Mouse (Mus musculus) c-Kit-positive CD71-negative TER-119-negative erythroid progenitor cells, embryonic 14.5 days (primary cell): ENCODE data around the gene Cyp2d34.

ENCODE experiments used
- DNase-seq: peaks from one replicate; pipeline ENCODE4 v3.0.0-alpha.2; 2013; ENCODE audit warnings: low read depth

Cyp2d34 gene

DNA sequence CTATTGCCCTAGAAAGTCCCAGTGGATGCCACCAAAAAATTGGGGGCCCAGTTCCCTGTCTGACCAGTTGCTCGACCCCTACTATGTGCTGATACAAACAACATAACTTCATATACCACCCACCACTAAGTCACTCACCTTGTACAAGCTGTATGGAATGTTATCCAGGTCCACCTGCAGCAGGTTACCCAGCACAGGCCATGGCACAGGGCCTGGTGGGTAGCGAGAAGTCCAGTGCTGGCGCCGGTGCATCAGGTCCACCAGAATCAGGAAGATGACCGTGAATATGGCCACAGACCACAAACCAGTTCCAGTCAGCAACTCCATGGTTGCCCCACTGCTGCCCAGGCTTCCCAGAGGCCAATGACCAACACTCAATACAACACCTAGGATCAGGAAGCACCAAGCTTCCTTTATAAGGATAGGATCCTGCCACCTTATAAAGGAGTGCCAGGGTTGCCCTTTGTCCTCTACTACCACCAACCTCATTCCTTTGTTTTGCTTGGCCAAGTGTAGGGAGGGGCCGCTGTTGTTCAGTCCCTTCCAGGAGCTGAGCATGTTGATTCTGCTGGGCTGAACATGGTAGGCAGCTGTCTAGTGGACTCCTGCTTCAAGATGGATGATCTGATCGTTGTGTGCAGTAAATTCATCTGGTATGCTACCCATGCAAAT, at the start of gene Cyp2d34:
TSS of gene Cyp2d34 (minus strand) at position 416 of the 672 bp plus-strand sequence.
- DNase-seq: no peak

DNA sequence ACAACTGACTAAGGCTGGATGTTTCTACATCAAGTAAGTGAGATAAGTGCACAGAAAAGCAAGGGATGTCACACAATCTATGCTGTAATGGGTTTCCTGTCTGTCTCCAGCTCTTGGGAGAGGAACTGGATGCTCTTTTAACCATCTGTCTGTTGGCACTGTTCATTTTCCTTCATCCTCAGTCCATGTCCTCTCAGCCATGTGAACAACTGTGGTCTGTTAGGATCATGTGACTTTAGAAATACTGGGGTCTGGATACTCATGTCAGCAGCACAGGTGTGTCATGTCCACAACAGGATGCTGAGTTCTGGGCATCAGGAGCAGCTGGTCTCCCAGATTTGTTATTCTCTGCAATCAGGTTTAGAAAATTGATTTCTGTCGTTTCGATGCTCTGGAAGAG, 35.6 kb upstream of the Cyp2d34 start:
- DNase-seq: no peak

DNA sequence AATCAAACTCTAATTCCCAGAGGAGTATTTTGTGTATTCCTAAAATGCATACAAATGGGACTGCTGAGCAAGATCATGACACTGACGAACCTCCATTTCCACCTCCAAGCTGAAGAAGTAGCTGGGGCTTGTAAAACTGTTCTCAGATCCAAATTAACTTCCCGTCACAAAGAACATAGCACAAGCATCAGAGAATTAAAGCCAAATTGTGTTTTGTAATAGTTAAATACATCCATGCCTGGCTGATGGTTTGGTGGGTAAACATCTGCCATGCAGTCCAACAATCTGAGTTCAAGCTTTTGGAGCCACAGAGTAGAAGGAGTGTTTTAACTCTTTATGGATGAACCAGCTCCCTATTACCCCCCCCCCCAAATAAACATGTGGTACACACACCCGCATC, 23.6 kb upstream of the Cyp2d34 start:
- DNase-seq: no peak

DNA sequence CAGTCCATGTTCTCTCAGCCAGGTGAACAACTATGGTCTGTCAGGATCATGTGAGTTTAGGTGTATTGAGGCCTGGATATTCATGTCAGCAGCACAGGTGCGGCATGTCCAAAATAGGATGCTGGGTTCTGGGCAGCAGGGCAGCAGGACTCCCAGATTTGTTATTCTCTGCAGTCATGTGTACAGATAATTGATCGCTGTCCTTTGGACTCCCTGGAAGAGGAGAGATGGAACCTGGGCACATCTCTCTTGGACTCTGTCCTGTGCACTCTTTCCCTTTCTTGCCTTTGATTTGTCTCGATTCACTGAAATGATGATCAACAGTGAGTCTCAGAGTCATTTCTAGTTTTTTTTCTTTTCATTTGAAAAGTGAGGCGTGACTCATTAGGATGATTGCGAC, 23.0 kb upstream of the Cyp2d34 start:
- DNase-seq: no peak

DNA sequence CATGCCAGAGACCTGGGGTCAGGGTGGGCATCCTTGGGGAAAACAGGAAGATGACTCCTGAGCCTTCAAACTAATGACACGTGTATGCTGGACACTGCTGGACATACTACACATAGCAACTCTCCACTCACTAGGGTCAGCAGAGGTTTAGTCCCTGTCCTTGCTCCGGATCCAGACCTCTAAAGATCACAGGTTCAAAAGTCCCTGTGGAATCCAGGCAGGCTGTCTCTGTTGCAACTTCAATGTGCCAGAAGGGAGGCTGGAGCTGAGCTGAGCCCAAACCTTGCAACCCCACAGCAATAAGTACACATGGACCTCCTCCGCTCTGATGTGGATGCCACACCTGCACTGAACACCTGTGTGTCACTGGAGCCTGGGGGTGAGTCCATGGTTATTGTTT, 22.0 kb upstream of the Cyp2d34 start:
- DNase-seq: no peak

DNA sequence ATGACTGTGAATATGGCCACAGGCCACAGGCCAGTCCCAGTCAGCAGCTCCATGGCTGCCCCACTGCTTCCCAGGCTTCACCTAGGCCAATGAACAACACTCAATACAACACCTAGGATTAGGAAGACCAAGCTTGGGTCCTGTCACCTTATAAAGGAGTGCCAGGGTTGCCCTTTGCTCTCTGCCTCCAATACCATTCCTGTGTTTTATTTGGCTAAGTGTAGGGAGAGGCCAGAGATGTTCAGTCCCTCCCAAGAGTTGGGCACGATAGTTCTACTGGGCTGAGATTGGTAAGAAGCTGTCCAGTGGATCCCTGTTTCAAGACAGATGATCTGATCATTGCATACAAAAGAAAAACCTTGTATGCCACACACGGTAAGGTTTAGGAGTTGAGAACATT, 21.2 kb upstream of the Cyp2d34 start:
- no peak for DNase-seq

DNA sequence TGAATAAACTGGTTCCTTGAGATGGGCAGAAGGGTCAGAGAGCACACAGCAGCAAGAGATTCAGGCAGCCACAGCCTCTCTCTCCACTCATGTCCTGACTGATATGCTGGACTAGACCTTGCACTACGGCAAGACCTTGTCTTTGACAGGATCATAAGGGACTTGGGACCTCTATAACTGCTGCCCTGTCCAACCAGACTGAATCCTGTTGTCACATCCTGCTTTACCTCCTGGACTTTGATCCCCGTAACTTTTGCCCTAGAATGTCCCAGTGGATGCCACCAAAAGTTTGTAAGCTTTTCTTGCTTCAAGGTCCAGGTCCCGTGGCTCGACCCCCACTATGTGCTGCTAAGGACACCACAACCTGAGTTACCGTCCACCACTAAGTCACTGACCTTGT, 20.6 kb upstream of the Cyp2d34 start:
- DNase-seq: no peak

DNA sequence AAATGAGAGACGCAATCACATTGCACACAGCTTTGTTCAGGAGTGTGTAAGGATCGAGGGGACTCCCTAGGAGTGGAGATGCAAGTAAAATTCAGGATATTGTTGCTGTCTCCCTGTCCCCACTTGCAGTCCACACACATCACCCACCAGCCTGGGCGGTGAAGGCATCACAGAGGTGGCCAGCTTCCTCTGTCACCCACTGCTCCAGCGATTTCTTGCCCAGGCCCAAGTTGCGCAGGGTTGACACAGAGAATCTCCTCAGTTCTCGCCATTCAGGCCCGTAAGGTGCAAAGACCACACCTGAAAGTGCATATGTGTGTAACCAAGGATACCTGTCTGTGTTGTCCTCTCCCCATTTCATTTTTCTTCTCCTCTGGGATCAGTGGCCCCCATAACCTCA, 19.5 kb upstream of the Cyp2d34 start:
- DNase-seq: no peak

DNA sequence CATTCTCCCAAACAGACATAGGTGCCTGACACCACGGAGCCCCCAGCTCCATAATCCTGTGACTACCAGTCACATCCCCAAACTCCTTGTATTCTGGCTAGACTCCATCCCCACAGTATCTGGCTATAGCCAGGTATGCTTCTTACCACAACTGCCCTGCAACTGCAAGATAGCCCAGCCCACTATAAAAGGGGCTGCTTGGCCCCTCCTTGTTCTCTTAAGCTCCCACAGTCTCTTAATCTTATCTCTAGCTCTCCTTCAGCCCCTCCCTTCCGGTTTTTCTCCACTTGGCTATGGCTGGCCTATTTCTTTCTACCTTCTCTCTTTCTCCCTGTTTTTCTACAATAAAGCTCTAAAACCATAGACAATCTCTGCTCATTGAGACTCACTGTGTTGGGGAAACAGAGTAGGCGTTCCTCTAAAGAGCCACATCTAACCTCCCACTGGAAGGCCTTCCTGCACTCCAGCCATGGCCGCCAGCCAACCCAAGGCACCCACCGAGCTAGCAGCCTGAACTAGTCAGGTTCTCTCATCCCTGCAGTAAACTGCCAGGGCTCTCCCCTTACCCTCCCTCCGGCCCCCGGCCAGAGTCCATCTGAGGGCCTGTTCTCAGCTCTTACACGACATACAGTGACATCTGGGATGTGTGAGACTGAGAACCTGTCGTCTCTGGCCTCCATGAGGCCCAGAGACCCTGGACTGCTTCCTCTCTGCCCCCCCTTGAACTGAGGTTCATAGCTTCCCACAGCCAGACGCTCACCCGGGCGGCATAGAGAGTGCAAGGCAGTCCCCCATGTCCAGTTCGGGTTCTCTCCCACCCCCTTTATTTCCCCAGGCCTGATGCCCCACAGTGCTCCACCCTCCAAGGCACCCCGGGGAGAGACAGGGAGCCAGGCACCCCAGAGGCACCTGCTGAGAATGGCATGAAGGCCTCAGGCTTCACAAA, 16.7 kb upstream of the Cyp2d34 start:
- DNase-seq: peak; percentile 2

DNA sequence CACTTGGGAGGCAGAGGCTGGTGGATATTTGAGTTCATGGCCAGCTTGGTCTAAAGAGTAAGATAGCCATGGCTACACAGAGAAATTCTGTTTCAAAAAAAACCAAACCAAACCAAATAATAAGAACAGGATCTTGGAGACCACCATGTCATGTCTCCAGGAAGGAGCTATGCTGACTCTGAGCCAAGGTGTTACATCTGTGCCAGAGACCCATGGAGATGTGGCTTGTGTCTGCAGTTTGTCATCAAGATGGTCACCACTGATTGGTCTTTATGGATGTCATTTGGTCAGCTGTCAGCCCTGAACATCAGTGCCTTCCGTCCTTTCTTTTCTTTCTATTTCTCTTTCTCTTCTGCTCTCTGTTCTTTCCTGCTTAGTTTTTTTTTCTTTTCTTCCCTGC, 14.2 kb upstream of the Cyp2d34 start:
- DNase-seq: no peak

DNA sequence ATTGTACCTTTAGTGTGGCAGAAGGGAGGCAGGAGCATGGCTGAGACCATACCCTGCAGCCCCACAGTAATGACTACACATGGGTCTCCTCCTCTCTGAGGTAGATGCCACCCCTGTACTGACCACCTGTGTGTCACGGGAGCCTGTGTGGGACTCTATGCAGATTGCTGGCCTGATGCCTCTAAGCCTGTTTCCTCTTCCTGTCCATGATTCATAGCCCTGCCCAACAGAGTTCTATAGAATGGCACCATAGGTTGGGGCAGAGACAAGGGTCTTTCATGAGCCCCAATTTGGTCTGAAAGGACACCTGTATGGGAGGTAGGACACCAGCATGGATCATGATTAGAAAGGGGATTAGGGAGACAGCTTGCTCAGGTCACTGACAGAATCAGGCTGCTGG, 1.2 kb upstream of the Cyp2d34 start:
- no peak for DNase-seq

DNA sequence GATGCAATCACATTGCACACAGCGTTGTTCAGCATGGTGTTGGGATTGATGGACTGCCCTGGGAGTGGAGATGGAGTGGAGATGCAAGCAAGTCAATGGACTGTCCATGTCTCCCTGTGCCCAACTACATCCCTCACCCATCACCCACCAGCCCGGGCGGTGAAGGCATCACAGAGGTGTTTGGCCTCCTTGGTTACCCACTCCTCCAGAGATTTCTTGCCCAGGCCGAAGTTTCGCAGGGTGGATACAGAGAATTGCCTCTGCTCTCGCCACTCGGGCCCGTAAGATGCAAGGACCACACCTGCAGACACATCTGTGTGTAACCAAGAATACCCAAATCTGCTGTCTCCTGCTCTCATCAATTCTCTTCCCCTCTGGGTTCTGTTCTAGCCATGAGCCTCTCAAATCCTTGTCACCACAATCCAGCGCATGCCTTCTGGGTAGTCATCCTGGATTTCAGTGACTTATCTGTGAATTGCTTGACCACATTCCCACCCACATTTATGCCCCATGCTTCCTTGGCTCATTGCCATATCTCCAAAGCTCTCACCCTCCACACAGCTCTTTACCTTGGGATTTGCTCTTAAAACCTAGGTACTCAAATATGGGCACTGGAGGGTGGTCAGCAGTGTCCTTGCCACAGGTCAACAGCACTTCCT, 2.3 kb downstream of the Cyp2d34 start:
- no peak for DNase-seq

DNA sequence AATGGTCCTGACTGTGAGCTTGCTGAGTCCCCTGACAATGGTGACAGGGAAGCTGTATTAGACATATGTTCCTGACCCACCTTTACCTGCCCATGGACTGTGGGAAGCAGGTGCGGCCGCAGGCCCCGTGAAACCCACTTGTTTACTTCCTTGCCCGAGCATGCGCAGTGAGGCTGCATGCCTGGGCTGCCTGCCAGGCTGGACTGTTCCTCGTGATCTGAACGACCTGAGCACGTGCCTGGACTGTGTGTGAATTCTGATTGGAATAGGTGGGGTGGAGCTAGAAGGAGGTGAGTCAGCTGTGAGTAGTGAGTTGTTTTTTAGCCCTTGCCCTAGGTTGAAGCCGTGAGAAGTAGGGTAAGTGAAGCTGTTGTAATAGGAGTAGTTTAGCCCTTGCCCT, 38.1 kb downstream of the Cyp2d34 start:
- no peak for DNase-seq

DNA sequence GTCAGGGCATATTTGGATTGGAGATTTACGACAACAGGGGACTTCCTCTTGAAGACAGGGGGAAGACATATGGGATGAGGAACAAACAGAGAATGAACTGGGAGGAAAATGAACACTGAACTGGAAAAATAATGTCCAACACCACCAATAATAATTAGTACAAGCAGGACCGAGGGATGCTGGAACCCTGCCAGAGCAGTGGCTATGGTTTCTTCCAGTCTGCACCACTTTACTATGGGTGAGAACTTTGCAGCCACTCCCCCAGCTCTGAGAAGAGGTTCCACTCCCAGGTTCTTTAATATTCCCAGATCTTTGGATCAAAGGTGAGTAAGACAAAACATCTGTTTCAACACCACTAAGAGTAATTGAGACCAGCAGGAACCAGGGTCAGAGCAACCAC, 41.7 kb downstream of the Cyp2d34 start:
- DNase-seq: no peak

DNA sequence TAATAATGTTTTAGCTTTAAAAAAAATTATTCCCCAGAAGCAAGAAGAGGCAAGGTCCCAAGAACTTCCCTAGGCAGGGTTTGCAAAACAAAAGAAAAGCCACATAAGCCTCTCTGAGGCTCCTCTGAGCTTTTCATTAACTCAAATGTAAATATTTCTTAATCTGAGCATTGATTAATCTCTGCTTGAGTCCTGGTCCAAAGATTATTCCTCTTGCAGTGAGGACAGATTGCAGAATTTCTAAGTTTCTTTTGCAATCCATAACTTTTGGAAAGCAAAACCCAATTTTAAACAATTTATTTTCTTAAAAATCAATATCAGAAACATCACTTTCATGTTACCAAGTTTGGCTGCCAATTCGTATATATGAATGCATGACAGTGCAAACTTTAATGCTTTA, 47.9 kb downstream of the Cyp2d34 start:
- DNase-seq: no peak
